Mouse (Mus musculus) heart, postnatal 10 days (tissue): ENCODE measurements around the gene Eif4a1. TPM values are rescaled to one million over a fixed set of nuclear protein-coding genes. Genes with fewer than 3 reads are reported as not detected.

ENCODE experiments used
- microRNA-seq, 2 experiments: library from miRNA; unstranded; fragments of <30 nt; microRNA quantifications; one replicate each; pipeline ENCODE4 v1.2.0; 2022
- total RNA-seq, 2 experiments: library from RNA; stranded (reverse); gene quantifications; 2 replicates each; pipeline ENCODE4 v1.2.3; 2021

Gene Eif4a1
- total RNA-seq, 2 experiments from 2014 or later = 389 to 397 TPM

Small RNAs within 50 kb of the gene (microRNA-seq; reads per million reads assigned to microRNA genes)
- 1.4 to 6.6 reads per million in 2 experiments for gene Mir1934
- gene Mir467f = 0 reads per million in 2 experiments

Other genes starting within 250 kb of the Eif4a1 start
- gene Dnah2, start 123.3 kb downstream of the Eif4a1 start, total RNA-seq = under 1 TPM; 0.02 to 0.10 TPM
- gene Efnb3, start 112.2 kb downstream of the Eif4a1 start, total RNA-seq = 100 to 1,000 TPM in 1 of 2 experiments, 10 to 100 TPM in 1; 97.6 to 115 TPM
- 1 to 10 TPM; 5.9 to 6.8 TPM for gene Wrap53, start 92.2 kb downstream of the Eif4a1 start, total RNA-seq
- gene Trp53, start 92.1 kb downstream of the Eif4a1 start, total RNA-seq = 10 to 100 TPM; 32.5 to 45.2 TPM
- 10 to 100 TPM; 29.9 to 36.5 TPM for gene Atp1b2, start 66.5 kb downstream of the Eif4a1 start, total RNA-seq
- gene Shbg, start 54.5 kb downstream of the Eif4a1 start, total RNA-seq = not detected
- 1 to 10 TPM; 4.3 to 4.7 TPM for gene Sat2, start 50.4 kb downstream of the Eif4a1 start, total RNA-seq
- gene Fxr2, start 39.4 kb downstream of the Eif4a1 start, total RNA-seq = 10 to 100 TPM; 72.1 to 78.7 TPM
- not detected for gene Sox15, start 17.1 kb downstream of the Eif4a1 start, total RNA-seq
- gene Mpdu1, start 9.8 kb downstream of the Eif4a1 start, total RNA-seq = 10 to 100 TPM; 33.1 to 33.7 TPM
- 1 to 10 TPM; 5.8 to 7.8 TPM for gene Cd68, start 6.3 kb downstream of the Eif4a1 start, total RNA-seq
- 10 to 100 TPM; 48.9 to 49.6 TPM for gene Senp3, start 9.7 kb upstream of the Eif4a1 start, total RNA-seq
- 1 to 10 TPM; 2.1 to 2.4 TPM for gene Tnfsf13, start 13.4 kb upstream of the Eif4a1 start, total RNA-seq
- 10 to 100 TPM; 19.6 to 20.3 TPM for gene Tnfsf12, start 23.4 kb upstream of the Eif4a1 start, total RNA-seq
- 1 to 10 TPM; 5.1 to 5.2 TPM for gene Tnfsfm13, start 23.7 kb upstream of the Eif4a1 start, total RNA-seq
- gene Polr2a, start 86.2 kb upstream of the Eif4a1 start, total RNA-seq = 10 to 100 TPM; 44.5 to 47.5 TPM
- gene Slc35g3, start 89.5 kb upstream of the Eif4a1 start, total RNA-seq = under 1 TPM; 0.17 to 0.40 TPM
- gene Zbtb4, start 93.5 kb upstream of the Eif4a1 start, total RNA-seq = 10 to 100 TPM; 42.2 to 43.9 TPM
- 1 to 10 TPM; 5.8 to 7.1 TPM for gene Chrnb1, start 123.5 kb upstream of the Eif4a1 start, total RNA-seq
- gene Fgf11, start 129.4 kb upstream of the Eif4a1 start, total RNA-seq = 1 to 10 TPM; 1.9 to 3.5 TPM
- gene Tmem102, start 133.2 kb upstream of the Eif4a1 start, total RNA-seq = 1 to 10 TPM in 1 of 2 experiments, under 1 TPM in 1; 0.94 to 1.2 TPM
- not detected for gene Gm39566, start 142.9 kb upstream of the Eif4a1 start, total RNA-seq
- not detected for gene Spem2, start 146.0 kb upstream of the Eif4a1 start, total RNA-seq
- gene Spem1, start 149.8 kb upstream of the Eif4a1 start, total RNA-seq = not detected
- gene Nlgn2, start 165.4 kb upstream of the Eif4a1 start, total RNA-seq = 10 to 100 TPM; 13.6 TPM
- gene Tmem256, start 166.1 kb upstream of the Eif4a1 start, total RNA-seq = 100 to 1,000 TPM; 130 to 151 TPM
- 10 to 100 TPM; 52.5 to 59.7 TPM for gene Plscr3, start 174.0 kb upstream of the Eif4a1 start, total RNA-seq
- not detected for gene Tnk1, start 186.3 kb upstream of the Eif4a1 start, total RNA-seq
- gene Tmem95, start 205.6 kb upstream of the Eif4a1 start, total RNA-seq = not detected
- 1 to 10 TPM; 3.0 to 3.5 TPM for gene Kctd11, start 209.0 kb upstream of the Eif4a1 start, total RNA-seq
- gene Acap1, start 223.1 kb upstream of the Eif4a1 start, total RNA-seq = 1 to 10 TPM; 2.7 to 3.0 TPM
- gene 2810408A11Rik, start 228.6 kb upstream of the Eif4a1 start, total RNA-seq = 1 to 10 TPM; 2.1 to 2.7 TPM
- gene Neurl4, start 228.6 kb upstream of the Eif4a1 start, total RNA-seq = 10 to 100 TPM; 39.2 to 39.9 TPM
- 10 to 100 TPM; 29.4 to 30.5 TPM for gene Gps2, start 241.5 kb upstream of the Eif4a1 start, total RNA-seq
- gene Eif5a, start 249.5 kb upstream of the Eif4a1 start, total RNA-seq = 100 to 1,000 TPM; 488 to 490 TPM